Mouse (Mus musculus) spleen, postnatal 10 days (tissue): ENCODE results near the gene Plcb1.
"Not testable (repeated sequence)": the region's sequence is repeated elsewhere in the genome, so short reads cannot be mapped to it uniquely, and the experiment has no call there.

Experiments used
- DNase-seq, 2 experiments: peaks; one replicate each; pipeline ENCODE4 v3.0.0; 2021 to 2022; ENCODE audit warnings: low spot score in 2 of 2

The Plcb1 gene

DNA sequence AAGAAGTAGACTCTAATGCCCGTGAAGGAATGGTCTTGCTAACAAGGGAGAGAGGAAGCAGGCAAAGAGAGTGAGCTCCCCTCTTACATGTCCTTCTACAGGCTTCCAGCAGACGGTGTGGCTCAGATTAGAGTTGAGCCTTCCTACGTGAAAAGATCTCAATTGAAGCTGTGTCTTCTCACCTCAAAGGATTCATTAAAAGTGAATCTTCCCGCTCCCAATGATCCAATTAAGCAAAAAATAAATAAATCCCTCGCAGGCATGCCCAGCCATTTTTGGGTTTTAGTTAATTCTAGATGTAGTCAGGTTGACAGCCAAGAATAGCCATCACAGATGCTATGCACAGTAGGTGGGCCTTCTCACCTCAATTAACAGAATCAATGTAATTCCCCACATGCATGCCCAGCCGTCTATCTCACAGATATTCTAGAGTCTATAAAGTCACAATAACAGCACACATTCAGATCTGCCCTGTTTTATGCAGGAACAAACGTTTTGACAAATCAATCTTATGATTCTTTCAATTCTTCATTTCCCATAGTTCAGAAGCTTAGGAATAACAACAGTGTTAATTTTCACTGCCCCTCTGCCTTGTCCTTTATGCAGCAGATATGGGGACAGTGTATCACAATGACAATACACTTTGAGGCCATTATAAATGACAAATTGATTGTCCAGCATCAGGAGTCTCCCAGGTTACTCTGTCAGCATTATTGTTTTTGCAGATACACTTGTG, 520.0 kb downstream of the Plcb1 start:
- DNase-seq = no peak

DNA sequence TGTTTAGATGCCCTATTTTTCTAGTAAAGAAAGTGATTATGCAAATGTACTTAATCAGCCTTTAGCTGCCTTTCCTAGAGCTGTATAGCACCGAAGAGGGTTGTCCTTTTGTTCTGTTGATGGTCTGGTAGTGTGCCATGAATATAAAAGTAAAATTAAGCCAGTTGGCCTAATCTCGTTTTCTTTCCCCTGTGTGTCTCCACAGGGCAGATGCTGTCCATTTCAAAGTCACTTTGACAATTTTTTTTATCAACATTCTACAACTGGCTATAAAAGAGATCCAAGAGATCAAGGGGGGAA, 520.6 kb downstream of the Plcb1 start:
- DNase-seq = no peak

GRCm38 (mm10) chr2:135307787-135308186, 521.9 kb downstream of the Plcb1 start:
- DNase-seq = no peak

- DNase-seq = no peak
Measured at GRCm38 (mm10) chr2:135315980-135316379, 530.1 kb downstream of the Plcb1 start.

- no peak for DNase-seq
Measured at GRCm38 (mm10) chr2:135318136-135318535, 532.3 kb downstream of the Plcb1 start.

- no peak for DNase-seq
Measured at GRCm38 (mm10) chr2:135323276-135323954, 537.5 kb downstream of the Plcb1 start.

DNA sequence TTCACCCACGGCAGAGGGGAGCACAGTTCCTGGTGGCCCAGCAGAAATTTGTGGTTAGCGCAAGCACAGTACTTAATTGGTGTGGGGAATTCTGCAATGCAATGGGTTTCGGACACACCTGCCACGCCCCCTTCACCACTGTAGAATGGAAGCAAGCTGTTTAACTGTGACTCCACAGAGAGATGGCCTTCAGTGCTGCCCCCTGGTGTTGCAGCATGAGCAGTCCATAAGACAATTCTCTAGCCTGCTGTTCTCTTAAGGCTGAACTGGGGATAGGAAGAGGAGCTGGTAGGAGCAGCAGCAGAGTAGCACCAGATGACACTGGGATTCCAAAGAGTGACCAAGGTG, 538.1 kb downstream of the Plcb1 start:
- DNase-seq = peak; percentile 5 to 49

DNA sequence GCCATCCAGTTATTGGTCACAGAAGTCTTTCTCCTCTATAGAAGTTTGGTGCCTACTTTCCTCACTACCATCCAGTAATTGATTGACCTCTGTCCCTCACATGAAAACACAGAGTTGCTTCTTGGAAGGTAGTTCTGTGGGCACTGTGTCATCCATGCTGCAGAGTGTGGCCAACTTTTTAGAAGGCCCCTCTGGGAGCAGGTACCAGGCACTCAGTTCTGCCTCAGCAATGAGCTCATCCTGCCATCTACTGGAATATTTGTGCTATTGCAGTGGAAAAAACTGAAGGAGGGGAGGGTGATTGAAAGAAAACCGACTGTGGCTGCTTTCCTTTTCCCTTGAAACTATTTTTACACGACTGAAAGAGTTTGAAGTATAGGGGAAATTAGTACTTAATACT, 542.9 kb downstream of the Plcb1 start:
- no peak for DNase-seq

GRCm38 (mm10) chr2:135329782-135330545, 544.1 kb downstream of the Plcb1 start:
- DNase-seq = peak in 1 of 2 experiments; percentile 13

DNA sequence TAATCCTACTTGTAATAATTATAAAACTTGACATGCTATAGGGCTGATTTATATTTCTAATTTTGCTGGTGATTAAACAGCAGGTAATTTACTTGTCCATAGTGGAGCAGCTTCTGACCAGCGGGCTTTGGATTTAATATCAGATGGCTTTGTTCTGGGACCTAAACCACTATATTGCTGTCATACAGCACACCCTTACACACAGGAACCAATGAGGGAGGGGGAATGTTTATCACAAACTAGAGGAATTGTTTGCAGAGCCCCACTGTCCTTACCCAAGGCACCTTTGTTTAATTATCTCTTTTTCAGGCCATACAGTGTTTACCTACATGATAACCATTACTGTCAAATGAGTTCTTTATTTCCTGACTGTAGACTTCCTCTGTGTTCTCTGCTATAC, 546.0 kb downstream of the Plcb1 start:
- no peak for DNase-seq

- DNase-seq = no peak
Measured at GRCm38 (mm10) chr2:135356311-135356710, 570.4 kb downstream of the Plcb1 start.

DNA sequence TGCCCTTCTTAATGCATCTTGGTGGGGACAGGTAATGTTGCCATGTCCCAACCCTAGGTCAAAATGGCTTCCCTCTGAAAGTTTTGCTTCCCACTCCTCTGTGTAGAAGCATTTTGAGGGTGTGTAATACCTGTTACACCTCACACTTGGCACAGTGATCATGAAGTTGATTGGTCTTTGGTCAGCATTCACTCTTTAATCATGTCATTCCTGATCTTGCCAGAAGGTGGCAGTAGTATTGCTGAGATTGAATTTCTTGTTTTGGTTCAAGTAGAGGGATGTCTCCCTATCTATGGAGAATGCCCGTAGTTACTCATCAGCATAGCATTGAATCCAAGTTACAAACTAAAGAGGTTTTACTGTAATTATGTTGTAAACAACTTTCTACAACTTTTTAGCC, 575.9 kb downstream of the Plcb1 start:
- DNase-seq = no peak

GRCm38 (mm10) chr2:135362948-135363347, 577.1 kb downstream of the Plcb1 start:
- DNase-seq = no peak

DNA sequence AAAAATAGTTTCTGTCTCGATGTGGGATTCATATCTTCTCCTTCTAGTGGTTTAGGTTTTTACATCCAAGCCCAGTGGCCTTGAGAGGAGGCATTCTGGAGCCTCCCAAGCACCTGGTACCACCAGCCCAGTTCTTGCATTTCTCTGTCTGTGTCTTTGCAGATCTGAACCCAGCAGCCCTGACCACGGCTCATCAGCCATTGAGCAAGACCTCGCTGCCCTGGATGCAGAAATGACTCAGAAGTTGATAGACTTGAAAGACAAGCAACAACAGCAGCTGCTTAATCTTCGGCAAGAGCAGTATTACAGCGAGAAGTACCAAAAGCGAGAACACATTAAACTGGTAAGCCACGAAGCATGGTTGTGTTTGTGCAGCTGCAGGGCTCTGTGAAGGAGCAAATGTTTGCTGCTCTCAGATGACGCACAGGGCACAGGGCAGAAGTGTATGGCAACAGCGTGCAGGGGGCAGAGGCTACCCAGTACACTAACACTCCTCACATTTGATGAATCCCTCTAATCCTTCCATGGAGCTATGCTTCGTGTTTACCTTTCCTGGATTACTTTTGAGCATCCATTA, 584.5 kb downstream of the Plcb1 start:
- no peak for DNase-seq

DNA sequence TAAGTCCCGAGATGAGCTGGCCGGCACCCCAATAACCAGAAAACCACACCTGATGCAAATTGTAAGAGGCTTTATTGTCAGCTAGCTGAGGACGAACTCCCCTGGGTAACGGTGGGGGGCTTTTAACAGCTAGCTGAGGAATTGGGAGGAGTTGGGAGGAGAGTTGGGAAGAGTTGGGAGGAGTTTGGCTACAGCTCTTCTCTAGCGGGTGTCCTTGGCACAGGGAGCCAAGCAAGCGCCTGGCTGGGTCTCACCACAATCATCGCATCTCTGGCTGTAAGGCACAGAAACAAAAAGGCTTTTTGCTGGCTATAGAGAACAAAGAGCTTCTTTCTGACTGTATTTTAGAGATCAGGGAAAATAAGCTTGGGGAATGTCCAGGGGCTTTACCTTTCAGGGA, 594.9 kb downstream of the Plcb1 start:
- not testable (repeated sequence) for DNase-seq

DNA sequence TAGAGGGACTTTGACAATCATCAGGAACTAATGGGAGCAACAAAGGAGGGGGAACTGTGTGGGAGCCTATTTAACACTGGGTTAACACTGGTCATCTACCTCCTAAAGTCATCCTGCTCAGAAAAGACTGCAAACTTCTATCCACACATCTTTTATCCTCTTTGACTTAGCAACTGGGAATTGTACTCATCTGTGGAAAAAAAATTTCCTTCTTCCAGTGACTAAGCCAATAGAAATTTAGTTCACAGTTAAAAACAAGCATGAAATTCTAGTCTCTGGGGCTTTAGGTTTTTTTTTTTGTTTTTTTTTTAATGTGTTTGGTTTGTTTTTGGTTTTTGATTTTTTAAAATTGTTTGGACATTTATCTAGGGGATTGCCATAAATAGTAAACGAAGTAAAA, 595.5 kb downstream of the Plcb1 start:
- no peak for DNase-seq

- DNase-seq = no peak
Measured at GRCm38 (mm10) chr2:135387990-135388389, 602.1 kb downstream of the Plcb1 start.

DNA sequence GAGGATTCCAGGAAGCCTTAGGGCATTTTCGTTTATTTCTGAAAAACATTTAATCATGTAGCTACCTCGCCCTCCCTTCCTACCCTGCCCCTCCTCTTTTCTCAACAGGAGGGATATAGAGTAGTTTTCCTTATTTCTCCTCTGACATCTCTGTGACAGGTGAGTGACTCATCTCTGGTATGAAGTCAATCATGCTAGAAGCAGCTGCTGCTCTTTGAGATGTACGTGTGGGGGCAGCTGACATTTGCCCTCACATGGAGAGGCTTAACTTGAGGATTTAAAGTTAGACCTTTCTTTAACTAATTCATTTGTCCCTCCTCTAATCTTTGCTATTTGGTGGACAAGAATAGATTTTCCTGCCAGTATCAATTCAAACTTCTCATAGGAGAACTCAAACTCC, 608.8 kb downstream of the Plcb1 start:
- no peak for DNase-seq

DNA sequence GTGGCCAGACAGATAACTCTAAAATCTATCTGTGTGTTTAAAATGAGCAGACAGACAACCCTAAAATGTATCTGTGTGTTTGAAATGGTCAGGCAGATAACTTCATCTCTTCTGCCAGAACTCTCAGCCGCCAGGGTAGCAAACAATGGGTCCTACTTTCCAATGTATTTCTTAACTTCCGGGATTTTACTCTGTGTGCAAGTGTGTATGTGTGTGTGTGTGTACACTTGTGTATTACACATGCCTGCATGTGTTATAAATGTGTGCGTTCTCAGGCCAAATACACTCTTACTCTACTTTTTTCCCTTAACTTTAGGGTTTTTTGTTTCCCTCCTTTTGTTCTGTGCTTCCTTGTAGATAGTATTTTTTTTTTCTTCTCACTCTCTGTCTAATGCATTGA, 610.5 kb downstream of the Plcb1 start:
- DNase-seq = no peak

GRCm38 (mm10) chr2:135397970-135398369, 612.1 kb downstream of the Plcb1 start:
- no peak for DNase-seq

- no peak for DNase-seq
Measured at GRCm38 (mm10) chr2:135399760-135400159, 613.9 kb downstream of the Plcb1 start.

GRCm38 (mm10) chr2:135402916-135403315, 617.0 kb downstream of the Plcb1 start:
- no peak for DNase-seq

GRCm38 (mm10) chr2:135403344-135403743, 617.5 kb downstream of the Plcb1 start:
- DNase-seq = no peak
